Mouse (Mus musculus) heart, embryonic 12.5 days (tissue): ENCODE data around the gene Exosc5. TPM values are rescaled to one million over a fixed set of nuclear protein-coding genes. Genes with fewer than 3 reads are reported as not detected.

Experiments used
- ATAC-seq: fragments of 200-750 bp; cut with Nextera tagmentation; 2 replicates; pipeline ENCODE4 v1.8.0; 2017; ENCODE audit warnings: moderate TSS enrichment, moderate library complexity; ENCODE audit not compliant: insufficient number of reproducible peaks, low FRiP score
- H3K27ac ChIP-seq: fragments of 300-500 bp; sonication (generic); 2 replicates; pipeline ENCODE4 v1.5.1; 2016; ENCODE audit warnings: mild to moderate bottlenecking, moderate library complexity; ENCODE audit not compliant: poor library complexity, severe bottlenecking
- H3K27me3 ChIP-seq: fragments of 300-500 bp; sonication (generic); replicated peaks from 2 replicates; pipeline ENCODE4 v1.6.1; 2016; ENCODE audit warnings: mild to moderate bottlenecking, moderate library complexity
- H3K36me3 ChIP-seq: fragments of 300-500 bp; sonication (generic); 2 replicates; pipeline ENCODE4 v1.6.1; 2016; ENCODE audit warnings: mild to moderate bottlenecking, moderate library complexity
- H3K4me1 ChIP-seq: fragments of 300-500 bp; sonication (generic); replicated peaks from 2 replicates; pipeline ENCODE4 v1.6.1; 2016; ENCODE audit warnings: mild to moderate bottlenecking
- H3K4me2 ChIP-seq: fragments of 300-500 bp; sonication (generic); 2 replicates; pipeline ENCODE4 v1.6.1; 2016; ENCODE audit warnings: mild to moderate bottlenecking, moderate library complexity
- H3K4me3 ChIP-seq: fragments of 300-500 bp; sonication (generic); 2 replicates; pipeline ENCODE4 v1.5.1; 2016; ENCODE audit warnings: mild to moderate bottlenecking
- H3K9ac ChIP-seq: fragments of 300-500 bp; sonication (generic); 2 replicates; pipeline ENCODE4 v1.6.1; 2016; ENCODE audit warnings: mild to moderate bottlenecking, moderate library complexity
- H3K9me3 ChIP-seq: fragments of 300-500 bp; sonication (generic); replicated peaks from 2 replicates; pipeline ENCODE4 v1.6.1; 2016; ENCODE audit warnings: mild to moderate bottlenecking, moderate library complexity
- WGBS: fragments of 180-500 bp; shearing (Covaris S2); methylation state at CpG from one replicate; pipeline ENCODE4 v1.1.7; 2016; 5-methylcytosine and 5-hydroxymethylcytosine counted together
- polyA plus RNA-seq: library from polyadenylated mRNA; unstranded; fragments of >200 nt; fragmentation: Nextera tagmentation; extraction: Ambion mirVana; gene quantifications from 2 replicates; pipeline ENCODE4 v1.2.1, GENCODE M21; 2016

Gene Exosc5
- 35.3 and 37.2 TPM in 2 replicates for polyA plus RNA-seq

DNA sequence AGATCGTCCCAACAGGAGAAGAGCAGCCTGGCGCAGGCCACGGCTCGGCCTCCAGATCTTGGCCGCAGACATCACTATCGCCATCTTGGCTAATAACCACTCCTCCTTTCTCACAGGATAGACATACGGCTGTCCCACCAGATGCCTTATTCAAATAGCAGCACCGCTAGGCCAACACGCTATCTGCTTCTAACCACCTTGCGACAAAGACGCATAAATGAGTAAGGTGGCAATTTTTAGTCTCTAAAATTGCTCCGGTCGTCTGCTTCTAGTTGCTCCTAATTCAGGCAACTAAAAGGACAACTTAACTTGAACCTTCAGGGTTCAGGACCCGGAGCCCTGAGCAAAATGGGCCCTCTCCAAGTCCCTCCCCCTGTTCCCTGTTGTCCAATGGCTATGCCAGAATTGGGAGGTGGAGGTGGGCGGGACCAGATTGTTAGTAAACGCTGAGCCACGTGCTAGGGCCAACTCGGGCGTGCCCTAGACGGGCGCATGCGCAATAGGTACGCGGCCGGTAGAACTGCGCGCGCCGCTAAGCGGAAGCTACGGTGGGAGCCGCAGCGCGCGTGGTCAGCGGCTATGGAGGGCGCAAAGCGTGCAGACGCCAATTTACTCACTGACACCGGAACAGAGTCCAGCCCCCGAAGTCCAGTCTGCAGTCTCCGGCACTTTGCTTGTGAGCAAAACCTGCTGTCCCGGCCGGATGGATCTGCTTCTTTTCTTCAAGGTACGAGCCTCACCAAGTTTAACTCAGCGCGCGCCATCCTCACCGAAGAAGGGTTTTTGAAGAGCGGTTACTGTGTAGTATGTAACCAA, at the start of gene Exosc5, which contains the start of gene Bckdha:
Gene Exosc5, plus strand, starts transcription at position 508 of the 816 bp plus-strand sequence.
Gene Bckdha, minus strand, starts transcription at position 325 of the 816 bp plus-strand sequence.
- peak within 1 kb of the TSS; percentile 41 for H3K27ac ChIP-seq
- under 1% methylated on average over 50 of the region's 50 CpGs for WGBS
- H3K27me3 ChIP-seq: no peaks in the 10 kb centered on the region
- H3K9me3 ChIP-seq: no peaks in the 10 kb centered on the region
- peaks cover 17% of the 10 kb centered on the region for H3K36me3 ChIP-seq
- H3K4me3 ChIP-seq: peak within 1 kb of the TSS; percentile 72
- peaks cover 23% of the 10 kb centered on the region for H3K4me1 ChIP-seq
- peak within 1 kb of the TSS; percentile 82 for H3K4me2 ChIP-seq
- ATAC-seq: peak; percentile 100
- peak within 1 kb of the TSS; percentile 80 for H3K9ac ChIP-seq

DNA sequence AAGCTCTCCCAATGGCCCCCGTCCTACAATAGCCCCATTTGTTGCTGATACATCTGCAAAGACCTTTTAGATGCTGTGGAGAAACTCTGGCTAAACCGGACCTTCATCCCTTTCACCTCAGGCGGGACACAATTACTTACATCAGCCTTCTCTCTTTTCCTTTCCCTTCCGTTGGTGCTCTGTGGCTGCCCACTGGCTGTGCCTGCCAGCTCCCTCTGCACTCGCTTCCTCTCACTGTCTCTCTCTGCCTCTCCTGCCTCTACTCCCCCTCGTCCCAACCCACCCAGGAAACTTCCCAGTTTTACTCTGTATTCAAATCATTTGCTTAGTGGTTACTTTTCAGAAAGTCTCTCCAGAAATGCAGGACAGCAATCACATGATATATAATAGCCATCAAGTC, 48.9 kb upstream of the Exosc5 start:
- no peak overlapping the region for H3K27ac ChIP-seq

DNA sequence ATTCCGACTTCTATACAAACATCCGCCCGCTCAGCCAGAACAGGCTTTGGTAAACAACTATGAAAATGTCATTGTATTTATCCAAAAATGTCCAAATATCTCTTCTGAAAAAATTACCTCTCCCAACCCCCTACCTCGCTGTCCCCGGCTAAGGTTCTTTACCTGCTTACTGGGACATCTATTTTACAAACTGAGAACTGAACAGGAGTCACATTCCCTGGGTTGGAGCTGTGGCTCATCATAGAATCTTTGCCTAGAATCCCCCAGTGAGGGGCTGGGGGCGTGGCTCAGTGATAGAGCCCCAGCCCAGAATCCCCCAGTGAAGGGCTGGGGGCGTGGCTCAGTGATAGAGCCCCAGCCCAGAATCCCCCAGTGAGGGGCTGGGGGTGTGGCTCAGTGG, 47.5 kb upstream of the Exosc5 start:
- no peaks in the 10 kb centered on the region for H3K4me1 ChIP-seq
- H3K27ac ChIP-seq: no peak overlapping the region
- H3K4me2 ChIP-seq: no peak overlapping the region
- no peak for ATAC-seq
- peaks cover 2% of the 10 kb centered on the region; the same call in 1 of the 2 replicates for H3K9me3 ChIP-seq
- H3K27me3 ChIP-seq: peaks cover 11% of the 10 kb centered on the region; the same call in 1 of the 2 replicates
- no peaks in the 10 kb centered on the region for H3K36me3 ChIP-seq
- H3K4me3 ChIP-seq: no peak overlapping the region
- H3K9ac ChIP-seq: no peak overlapping the region
- WGBS: 36% methylated on average over 7 of the region's 7 CpGs

More for the DNA sequence above, 48.9 kb upstream of the Exosc5 start:
- ATAC-seq: no peak
- H3K9me3 ChIP-seq: peaks cover 2% of the 10 kb centered on the region; the same call in 1 of the 2 replicates
- no peaks in the 10 kb centered on the region for H3K36me3 ChIP-seq
- no peak overlapping the region for H3K9ac ChIP-seq
- no peak overlapping the region for H3K4me2 ChIP-seq
- H3K4me1 ChIP-seq: no peaks in the 10 kb centered on the region
- H3K4me3 ChIP-seq: no peak overlapping the region
- peaks cover 11% of the 10 kb centered on the region; the same call in 1 of the 2 replicates for H3K27me3 ChIP-seq
- 36% methylated on average over 6 of the region's 6 CpGs for WGBS

DNA sequence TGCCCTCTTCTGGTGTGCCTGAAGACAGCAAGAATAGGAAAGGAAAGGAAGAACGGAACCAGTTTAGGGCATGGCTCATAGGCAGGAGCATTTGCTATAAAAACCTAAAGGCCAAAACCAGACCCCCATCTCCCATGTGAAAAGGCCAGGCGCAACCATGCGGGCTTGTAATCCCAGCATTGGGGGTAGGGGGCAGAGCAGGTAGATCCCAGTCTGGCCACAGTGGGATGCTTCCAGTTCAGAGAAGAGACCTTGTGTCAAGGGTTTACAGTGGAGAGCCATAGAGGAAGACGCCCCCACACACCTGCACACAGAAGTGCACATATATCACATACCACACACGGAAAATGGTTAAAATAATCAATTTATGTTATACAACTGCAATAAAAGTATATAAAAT, 44.9 kb upstream of the Exosc5 start:
- peaks cover 11% of the 10 kb centered on the region; the same call in 1 of the 2 replicates for H3K27me3 ChIP-seq
- no peak overlapping the region for H3K27ac ChIP-seq
- WGBS: 84% methylated on average over 5 of the region's 5 CpGs
- no peaks in the 10 kb centered on the region for H3K4me1 ChIP-seq
- H3K9ac ChIP-seq: no peak overlapping the region
- ATAC-seq: no peak
- H3K9me3 ChIP-seq: no peaks in the 10 kb centered on the region
- no peak overlapping the region for H3K4me3 ChIP-seq
- H3K4me2 ChIP-seq: no peak overlapping the region
- no peaks in the 10 kb centered on the region for H3K36me3 ChIP-seq

DNA sequence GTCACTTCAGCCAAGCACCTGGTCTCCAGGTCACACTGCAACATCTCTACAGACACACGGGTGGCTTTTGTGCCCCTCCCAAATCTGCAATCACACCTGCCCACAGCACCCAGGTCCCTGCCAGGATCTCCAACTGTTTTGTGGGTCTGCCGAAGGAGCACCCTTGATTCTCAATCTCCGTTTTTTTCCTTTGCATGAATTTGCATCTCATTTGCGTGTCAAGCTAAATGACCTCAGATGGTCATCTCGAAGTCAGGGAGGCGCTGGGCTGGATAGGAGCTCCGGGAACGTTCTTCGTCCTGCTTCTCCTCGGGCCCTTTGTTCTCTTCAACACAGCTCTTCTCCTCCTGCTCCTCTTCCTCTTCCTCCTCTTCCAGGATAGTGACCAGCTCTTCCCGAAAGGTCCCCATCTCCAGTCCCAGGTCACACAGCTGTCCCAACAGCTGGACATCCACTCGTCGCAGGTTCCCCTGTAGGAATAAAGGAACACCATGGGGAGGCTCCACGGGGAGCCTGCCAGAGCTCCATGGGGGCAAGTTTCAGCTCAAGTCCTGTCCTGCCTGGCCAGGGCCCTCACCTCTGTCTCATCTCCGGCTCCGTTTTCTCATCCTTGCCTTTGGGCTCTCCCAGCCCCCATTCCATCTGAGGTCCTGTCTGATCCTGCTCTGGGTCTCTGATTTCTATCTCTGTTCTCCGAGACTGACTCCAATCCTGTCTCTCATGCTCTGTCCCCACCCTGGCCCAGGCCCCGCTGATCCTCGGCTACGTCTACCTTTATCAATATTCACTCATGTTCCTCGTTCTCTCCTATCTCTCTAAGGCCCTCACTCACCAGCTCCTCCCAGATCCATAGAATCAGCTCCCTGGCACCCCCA, 43.9 kb upstream of the Exosc5 start:
- H3K9me3 ChIP-seq: no peaks in the 10 kb centered on the region
- peaks cover 4% of the 10 kb centered on the region; the same call in 1 of the 2 replicates for H3K4me1 ChIP-seq
- H3K9ac ChIP-seq: no peak overlapping the region
- H3K36me3 ChIP-seq: no peaks in the 10 kb centered on the region
- no peak overlapping the region for H3K27ac ChIP-seq
- WGBS: 58% methylated on average over 21 of the region's 21 CpGs
- no peak overlapping the region for H3K4me3 ChIP-seq
- H3K4me2 ChIP-seq: no peak overlapping the region
- peaks cover 7% of the 10 kb centered on the region; the same call in 1 of the 2 replicates for H3K27me3 ChIP-seq
- no peak for ATAC-seq

DNA sequence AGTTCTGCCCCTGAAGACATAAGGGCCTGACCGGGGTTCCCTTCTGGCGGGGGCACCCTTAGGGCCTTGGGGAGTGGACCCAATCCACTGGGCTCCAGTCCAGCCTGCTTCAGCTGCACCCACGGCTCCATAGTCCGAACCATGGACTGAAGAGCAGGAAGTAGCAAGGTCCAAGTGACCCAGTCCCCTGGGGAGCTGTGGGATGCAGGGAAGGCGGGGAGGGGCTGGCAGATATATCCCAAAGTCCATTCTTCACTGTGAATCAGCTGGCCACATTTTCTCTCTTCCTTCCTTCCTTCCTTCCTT, 43.3 kb upstream of the Exosc5 start, which contains the start of gene Erich4:
Gene Erich4, minus strand, starts transcription at position 187 of the 306 bp plus-strand sequence.
- Histone ChIP-seq H3K9me3 (no peaks in the 10 kb centered on the region), H3K4me1 (peaks cover 4% of the 10 kb centered on the region; the same call in 1 of the 2 replicates), H3K4me3 (no peak within 1 kb of the TSS), H3K27ac (no peak within 1 kb of the TSS), H3K27me3 (0 out of 2 replicates have a peak, but pooled peaks cover 3% of the 10 kb centered on the region), H3K9ac (no peak within 1 kb of the TSS), H3K4me2 (no peak within 1 kb of the TSS), H3K36me3 (no peaks in the 10 kb centered on the region)
- 70% methylated on average over 5 of the region's 5 CpGs for WGBS
- no peak for ATAC-seq

DNA sequence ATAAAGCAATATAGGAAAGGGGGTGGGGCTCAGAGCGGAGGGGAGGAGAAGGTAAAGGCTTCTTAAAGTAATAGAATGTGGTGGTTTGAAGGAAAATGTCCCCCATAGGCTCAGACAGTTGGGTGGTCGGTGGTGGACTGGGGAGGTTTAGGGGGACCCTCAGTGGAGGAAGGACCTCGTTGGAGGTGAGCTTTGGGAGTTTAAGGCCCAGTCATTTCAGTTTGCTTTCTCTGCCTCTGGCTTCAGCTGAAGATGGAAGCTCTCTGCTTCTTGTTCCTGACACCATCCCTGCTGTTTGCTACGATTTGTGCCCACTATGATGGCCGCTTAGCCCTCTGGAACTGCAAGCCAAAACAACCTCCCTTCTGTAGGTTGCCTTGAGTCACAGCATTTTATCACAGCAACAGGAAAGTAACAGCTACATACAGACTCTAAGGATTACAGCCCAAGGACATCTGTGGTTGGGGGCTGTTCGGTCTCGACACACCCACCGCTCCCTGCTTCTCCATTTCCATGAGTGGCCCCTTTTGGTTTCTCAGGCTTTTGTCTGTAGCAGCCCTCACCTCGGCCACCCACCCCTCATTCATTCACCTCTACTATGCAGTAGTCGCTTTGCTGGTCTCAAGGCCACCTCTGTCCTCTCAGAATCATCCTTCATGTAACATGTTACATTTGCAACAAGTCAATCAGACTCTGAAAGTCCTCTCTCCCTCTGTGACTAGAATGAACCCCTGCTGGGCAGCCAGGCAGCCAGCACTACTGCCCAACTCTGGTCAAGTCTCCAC, 41.4 kb upstream of the Exosc5 start:
- ATAC-seq: no peak
- Histone ChIP-seq H3K9me3 (no peaks in the 10 kb centered on the region), H3K27ac (no peak overlapping the region), H3K9ac (no peak overlapping the region), H3K4me2 (no peak overlapping the region), H3K4me1 (peaks cover 4% of the 10 kb centered on the region; the same call in 1 of the 2 replicates), H3K4me3 (no peak overlapping the region), H3K36me3 (peaks cover 17% of the 10 kb centered on the region), H3K27me3 (no peaks in the 10 kb centered on the region)
- 75% methylated on average over 10 of the region's 10 CpGs for WGBS

DNA sequence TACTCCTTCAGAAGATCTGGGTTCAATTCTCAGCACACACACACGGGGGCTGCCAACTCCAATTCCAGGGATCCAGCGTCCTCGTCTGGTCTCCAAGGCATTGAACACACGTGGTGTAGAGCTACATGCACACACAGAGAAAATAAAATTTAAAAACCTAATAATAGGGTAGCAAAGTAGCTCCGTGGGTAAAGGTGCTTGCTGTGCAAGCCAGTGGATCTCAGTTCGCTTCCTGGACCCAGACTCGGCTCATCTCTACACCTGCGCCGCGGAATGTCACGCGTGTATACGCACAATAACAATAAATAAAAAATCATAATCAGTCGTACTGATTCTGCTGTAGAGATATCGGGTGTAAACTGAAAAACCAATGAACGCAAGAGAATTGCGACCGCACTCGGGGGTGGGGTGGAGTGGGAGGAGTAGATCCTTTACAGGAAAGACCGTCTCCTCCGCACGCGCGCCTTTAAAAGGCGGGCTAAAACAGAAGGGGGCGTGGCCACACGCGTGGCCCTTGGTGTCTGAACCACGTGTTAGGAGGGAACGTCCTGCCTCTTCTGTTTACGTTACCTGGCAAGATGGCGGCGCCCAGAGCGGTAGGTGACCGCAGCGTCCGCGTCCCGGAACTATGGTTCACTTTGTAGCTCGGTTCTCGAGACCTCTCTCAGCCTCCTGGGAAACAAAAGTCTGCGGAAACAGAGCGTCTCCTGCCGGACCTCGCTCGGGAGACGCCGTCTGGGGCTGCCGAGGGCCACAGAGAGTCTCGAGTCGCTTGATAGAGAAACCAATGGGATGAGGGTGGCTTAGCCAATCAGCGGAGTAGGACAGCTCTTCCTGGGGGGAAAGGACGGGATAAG, 39.9 kb upstream of the Exosc5 start, which contains the start of gene Dmac2:
Gene Dmac2, plus strand, starts transcription at position 550 of the 857 bp plus-strand sequence.
- H3K36me3 ChIP-seq: peaks cover 32% of the 10 kb centered on the region
- ATAC-seq: peak; percentile 92
- no peaks in the 10 kb centered on the region for H3K27me3 ChIP-seq
- no peaks in the 10 kb centered on the region for H3K9me3 ChIP-seq
- H3K4me2 ChIP-seq: peak within 1 kb of the TSS; percentile 74
- WGBS: 2% methylated on average over 53 of the region's 53 CpGs
- peaks cover 8% of the 10 kb centered on the region; the same call in 1 of the 2 replicates for H3K4me1 ChIP-seq
- H3K9ac ChIP-seq: peak within 1 kb of the TSS; percentile 55
- H3K4me3 ChIP-seq: peak within 1 kb of the TSS; percentile 57
- H3K27ac ChIP-seq: no peak within 1 kb of the TSS

DNA sequence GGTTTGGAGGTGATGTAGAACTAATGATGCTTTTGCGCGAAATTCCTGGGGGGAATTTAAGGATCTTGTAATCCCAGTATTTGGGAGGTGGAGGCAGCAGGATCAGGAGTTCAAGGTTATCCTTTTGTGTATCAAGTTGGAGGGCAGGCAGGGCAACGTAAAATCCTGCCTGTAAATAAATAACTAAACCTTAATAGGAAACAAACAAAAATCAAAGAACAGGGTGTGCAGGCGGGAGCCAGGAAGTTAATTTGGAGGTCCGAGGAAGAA, 39.3 kb upstream of the Exosc5 start:
- peaks cover 38% of the 10 kb centered on the region for H3K36me3 ChIP-seq
- 23% methylated on average over 5 of the region's 5 CpGs for WGBS
- peaks cover 14% of the 10 kb centered on the region; the same call in 1 of the 2 replicates for H3K4me1 ChIP-seq
- ATAC-seq: no peak
- H3K27ac ChIP-seq: no peak overlapping the region
- peak overlapping the region; percentile 57 for H3K4me3 ChIP-seq
- H3K4me2 ChIP-seq: peak overlapping the region; percentile 74
- no peaks in the 10 kb centered on the region for H3K9me3 ChIP-seq
- H3K27me3 ChIP-seq: no peaks in the 10 kb centered on the region
- peak overlapping the region; percentile 36 for H3K9ac ChIP-seq

DNA sequence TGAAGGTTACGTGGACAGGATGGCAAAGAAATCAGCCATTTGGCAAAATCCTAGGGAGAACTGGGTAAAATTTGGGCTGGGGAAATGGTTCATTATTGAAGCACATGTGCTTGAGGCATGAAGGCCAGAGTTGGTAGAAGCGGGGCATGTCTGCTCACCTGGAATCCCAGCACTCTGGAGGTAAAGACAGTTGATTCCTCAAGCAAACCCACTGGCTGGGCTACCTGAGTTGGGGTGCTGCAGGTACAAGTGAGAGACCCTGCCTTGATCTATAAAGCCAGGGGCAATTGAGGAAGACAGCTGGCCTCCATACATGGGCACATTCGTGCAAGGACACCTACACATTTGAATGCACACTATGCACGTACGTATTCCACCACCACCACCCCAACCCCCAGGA, 38.9 kb upstream of the Exosc5 start:
- 91% methylated on average over 5 of the region's 5 CpGs for WGBS
- ATAC-seq: no peak
- no peaks in the 10 kb centered on the region for H3K9me3 ChIP-seq
- H3K27me3 ChIP-seq: no peaks in the 10 kb centered on the region
- H3K4me2 ChIP-seq: peak overlapping the region; percentile 74
- peak overlapping the region; percentile 57 for H3K4me3 ChIP-seq
- no peak overlapping the region for H3K9ac ChIP-seq
- H3K27ac ChIP-seq: no peak overlapping the region
- H3K4me1 ChIP-seq: peaks cover 17% of the 10 kb centered on the region
- peaks cover 42% of the 10 kb centered on the region for H3K36me3 ChIP-seq
